Mouse (Mus musculus) gastrocnemius, postnatal 25 days (tissue): ENCODE measurements around the gene Gabrr2. TPM values are rescaled to one million over a fixed set of nuclear protein-coding genes. Genes with fewer than 3 reads are reported as not detected.

ENCODE experiments used
- DNase-seq: peaks from one replicate; pipeline ENCODE4 v3.0.0; 2022
- long read RNA-seq, 2 experiments: library from polyadenylated mRNA; stranded (forward); transcript quantifications; one replicate each; pipeline ENCODE4 v2.0.0; 2021
- total RNA-seq, 2 experiments: library from RNA; stranded (reverse); gene quantifications; 1 replicate in 1 of 2; 2 replicates in 1 of 2; pipeline ENCODE4 v1.2.3; 2021

Gabrr2 gene
- total RNA-seq: 1 to 10 TPM; 6.2 to 9.6 TPM
- long read RNA-seq, experiment 1, transcript Gabrr2-202 (9 exons, 1,933 nt): major isoform, 12 of 17 reads
- long read RNA-seq, experiment 1, partial matches to known transcripts: 1 of 17 reads
- long read RNA-seq, experiment 1, other reads (novel, unspliced or antisense): 4 of 17 reads
- long read RNA-seq, experiment 2, transcript Gabrr2-202 (9 exons, 1,933 nt): major isoform, 19 of 25 reads
- long read RNA-seq, experiment 2, partial matches to known transcripts: 0 of 25 reads
- long read RNA-seq, experiment 2, other reads (novel, unspliced or antisense): 6 of 25 reads

DNA sequence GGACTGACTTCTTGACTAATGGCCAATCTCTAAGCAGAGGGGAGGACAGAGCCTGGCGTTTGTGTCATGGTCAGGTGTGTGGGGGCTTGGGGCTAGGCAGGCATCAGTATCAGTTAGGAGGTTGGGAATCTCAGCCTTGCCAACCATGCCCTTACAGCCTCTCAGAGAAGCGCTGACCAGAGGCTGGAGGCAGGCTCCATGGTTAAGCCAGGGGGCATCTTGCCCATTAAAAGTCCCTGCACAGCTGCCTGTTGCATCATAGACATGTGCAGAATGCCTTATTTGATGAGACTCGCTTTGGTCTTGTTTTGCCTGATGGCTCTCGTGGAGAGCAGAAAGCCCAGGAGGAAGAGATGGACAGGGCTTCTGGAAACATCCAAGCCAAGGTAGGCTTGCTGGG is at the start of gene Gabrr2:
Gene Gabrr2, plus strand, starts transcription at position 19 of the 400 bp plus-strand sequence.
- DNase-seq: peak; percentile 74

DNA sequence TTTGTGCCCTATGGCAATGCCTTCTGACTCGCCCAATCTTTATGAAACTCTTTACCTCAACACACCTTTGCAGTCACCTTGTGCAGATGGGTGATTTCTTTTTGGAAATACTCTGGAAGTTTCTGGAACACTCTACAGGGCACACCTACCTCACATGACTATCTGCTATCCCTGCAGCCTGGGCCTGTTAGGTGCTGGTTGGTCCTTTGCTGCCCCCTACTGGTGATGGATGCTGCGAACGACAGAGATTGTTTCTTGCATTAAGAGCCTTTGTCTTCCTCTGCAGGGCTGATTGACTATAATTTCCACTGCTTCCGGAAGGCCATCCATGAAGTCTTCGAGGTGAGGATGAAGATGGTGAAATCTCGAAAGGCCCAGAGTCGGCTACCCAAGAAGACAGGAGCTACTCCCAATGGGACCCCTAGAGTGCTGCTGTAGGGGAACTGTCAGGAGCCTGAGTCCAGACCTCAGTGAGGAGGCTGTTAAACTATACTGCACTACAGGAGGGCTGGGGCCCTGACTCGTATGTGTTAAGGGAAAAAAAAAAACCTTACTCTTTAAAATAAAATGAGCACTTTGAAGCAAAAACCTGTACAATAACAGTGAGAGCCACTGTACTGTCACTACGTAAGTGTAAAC is 44.3 kb upstream of the Gabrr2 start:
- peak; percentile 62 for DNase-seq

GRCm38 (mm10) chr4:33024420-33024819 is 38.4 kb upstream of the Gabrr2 start:
- DNase-seq: no peak

- no peak for DNase-seq
These were observed 33.7 kb upstream of the Gabrr2 start for GRCm38 (mm10) chr4:33029104-33029503.

DNA sequence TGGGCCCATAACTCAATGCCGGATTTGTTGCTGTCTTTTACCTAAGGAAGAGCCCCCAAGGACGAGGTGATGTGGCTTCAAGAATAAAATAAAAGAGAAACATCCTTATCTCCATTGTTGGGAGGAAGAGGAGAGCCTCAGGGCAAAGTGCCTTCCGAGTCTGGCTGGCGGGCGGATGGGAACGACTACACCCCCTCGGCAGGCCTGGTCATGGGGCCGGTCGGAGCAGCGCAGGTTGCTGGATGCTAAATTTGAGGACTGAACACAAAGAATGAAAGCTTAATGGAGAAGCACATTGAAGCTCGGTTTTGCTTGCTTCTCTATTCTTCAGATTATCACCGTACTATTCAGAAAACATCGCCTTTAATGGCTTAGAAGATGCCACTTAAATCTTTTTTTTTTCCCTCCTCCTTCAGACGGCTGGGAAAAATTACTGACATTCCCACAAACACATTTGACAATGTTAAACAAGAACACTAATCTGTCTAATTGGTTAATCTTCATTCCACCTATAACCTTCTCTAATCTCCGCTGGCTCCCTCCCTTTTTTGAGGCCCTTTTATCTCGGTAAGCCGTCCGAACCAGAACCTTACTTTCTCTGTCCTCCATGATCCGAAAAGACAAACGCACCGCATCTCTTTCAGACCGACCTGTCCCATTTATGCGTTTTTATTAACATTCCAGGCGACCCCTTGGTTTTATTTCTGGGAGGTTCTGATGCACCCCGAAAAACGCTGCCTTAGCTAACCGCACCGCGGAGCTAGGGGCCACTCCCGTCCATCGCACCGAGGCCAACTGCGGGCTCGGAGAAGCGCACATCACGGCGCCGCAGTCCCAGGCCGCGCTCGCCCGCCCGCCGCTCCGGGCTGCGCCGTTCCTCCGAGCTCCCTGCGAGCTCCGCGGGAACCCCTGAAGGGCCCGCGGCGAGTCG is 32.3 kb upstream of the Gabrr2 start:
- no peak for DNase-seq

- DNase-seq: peak; percentile 95
These were observed 31.4 kb upstream of the Gabrr2 start, which contains the start of gene Ube2j1 for GRCm38 (mm10) chr4:33031195-33031960. Ube2j1 (plus strand) TSS chr4:33031416.

- DNase-seq: no peak
These were observed 30.8 kb upstream of the Gabrr2 start for GRCm38 (mm10) chr4:33032045-33032444.

GRCm38 (mm10) chr4:33033515-33033914 is 29.3 kb upstream of the Gabrr2 start:
- no peak for DNase-seq

DNA sequence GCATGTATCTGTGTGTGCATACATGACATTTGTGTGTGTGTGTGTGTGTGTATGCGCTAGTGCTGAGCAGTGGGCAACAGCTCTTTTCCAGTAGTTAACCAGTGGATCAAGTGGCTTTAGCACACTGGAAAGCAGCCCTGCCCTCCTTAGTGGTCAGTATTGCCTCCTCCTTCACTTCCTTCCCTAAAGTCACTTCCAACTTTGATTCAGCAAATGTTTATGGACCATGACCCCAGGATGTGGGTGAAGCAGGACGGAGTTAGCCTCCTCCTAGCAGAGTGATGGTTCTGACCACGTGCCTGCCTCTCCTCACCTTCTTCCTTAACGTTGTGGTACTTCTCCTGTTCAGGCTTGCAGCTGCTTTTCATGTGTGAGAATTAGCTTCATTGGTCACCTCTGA is 23.0 kb upstream of the Gabrr2 start:
- DNase-seq: no peak

DNA sequence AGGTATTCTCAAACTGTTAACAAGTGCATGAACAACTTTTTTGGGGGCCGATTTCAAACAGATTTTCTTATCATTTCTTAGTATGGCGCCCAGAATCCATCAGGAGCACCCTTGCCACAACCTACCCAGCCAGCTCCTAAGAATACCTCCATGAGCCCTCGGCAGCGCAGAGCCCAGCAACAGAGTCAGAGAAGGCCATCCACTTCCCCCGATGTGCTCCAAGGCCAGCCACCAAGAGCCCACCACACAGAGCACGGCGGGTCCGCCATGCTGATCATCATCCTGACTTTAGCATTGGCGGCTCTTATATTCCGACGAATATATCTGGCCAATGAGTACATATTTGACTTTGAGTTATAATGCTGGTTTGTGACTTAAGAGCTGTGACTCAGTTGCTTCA is 13.2 kb upstream of the Gabrr2 start:
- no peak for DNase-seq

DNA sequence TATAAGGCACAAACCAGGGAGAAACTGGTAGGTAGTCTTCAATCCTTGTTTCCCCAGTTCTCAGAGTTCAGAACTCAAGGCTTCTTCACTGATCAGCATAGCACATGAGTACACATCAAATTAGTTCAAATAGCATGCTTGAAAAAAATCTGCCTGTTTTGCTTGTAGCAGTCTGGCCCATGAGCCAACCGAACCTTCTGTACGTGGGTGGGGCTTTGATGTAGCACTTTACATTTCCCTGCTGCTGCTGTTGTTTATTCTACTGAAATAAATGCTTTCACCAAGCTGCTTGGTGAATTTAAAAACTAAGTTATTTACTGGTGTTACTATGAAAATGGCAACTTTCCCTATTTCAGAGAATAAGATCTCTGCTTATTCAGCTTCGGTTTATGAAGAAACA is 10.7 kb upstream of the Gabrr2 start:
- no peak for DNase-seq

- DNase-seq: no peak
These were observed 10.1 kb upstream of the Gabrr2 start for GRCm38 (mm10) chr4:33052650-33053049.

DNA sequence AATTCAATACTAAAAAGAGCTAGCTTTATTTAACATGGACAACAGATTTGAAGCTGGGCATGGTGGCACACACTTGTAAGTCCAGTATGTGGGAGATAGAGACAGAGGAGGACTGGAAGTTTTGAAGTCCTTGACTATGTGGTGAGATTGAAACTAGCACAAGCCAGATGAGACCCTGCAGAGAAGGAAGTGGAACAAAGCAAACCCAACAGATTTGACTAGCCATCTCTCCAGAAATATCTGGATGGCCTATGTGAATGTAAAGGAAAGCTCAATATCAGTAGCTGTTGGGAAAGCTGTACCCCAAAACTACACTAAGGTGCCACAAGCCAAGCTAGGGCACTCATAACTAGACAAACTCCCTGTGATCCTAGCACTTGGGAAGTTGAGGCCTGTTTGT is 8.4 kb upstream of the Gabrr2 start:
- DNase-seq: no peak

- peak; percentile 49 for DNase-seq
These were observed 6.5 kb upstream of the Gabrr2 start for GRCm38 (mm10) chr4:33056317-33056716.

DNA sequence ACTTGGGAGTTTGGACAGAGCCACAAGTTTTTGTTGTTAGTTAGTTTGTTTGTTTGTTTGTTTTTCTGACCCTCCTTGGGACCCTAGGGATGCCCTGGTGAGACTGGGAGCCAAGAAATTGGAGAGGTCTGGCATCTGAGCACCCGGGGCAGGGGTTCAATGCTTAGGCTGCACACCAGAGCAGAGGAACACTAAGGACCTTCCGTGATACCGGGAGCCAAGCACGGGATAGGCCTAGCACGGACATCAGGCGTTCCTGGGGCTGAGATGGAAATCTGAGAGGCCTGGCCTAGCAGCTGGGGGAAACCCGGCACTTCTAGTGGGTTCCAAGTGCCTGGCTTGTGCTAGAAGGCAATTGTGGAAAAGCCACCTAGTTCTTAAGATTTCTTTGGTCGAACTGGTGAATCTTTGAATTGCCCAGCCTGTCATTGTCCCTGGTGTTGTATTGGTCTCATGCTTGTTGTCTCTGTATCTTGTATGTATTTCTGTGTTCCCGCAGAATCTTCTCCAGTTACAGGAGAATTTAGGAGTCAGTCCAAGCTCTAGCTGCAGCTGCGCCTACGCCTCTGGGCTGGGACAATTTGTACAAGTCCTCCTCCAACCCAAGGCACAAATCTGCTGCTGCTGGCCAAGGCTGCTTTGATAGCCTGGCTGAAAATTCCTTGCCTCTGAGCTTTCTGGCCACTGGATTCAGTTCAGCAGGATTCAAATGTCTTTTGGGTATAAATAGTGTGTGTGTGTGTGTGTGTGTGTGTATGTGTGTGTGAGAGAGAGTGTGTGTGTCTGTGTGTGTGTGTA is 4.7 kb upstream of the Gabrr2 start:
- DNase-seq: peak; percentile 91

- no peak for DNase-seq
These were observed 1.6 kb upstream of the Gabrr2 start for GRCm38 (mm10) chr4:33061158-33061557.

DNA sequence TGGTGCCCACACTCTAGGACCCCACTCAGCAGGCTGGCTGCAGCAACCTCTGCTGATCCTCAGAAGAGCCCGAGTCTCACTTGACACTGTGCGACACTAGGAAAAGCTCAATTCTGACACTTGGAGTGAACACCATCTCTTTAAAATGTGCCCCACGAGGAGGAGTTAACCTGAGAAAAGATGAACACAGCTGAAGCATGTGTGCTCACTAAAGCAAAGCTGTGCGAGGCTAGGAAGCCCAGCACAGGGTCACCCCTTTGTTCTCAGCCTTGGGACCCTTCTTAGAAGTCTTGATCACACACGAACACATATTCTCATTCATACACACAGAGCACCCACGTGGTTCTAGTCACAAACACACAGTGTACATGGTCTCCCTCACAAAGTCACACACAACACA is 2.2 kb downstream of the Gabrr2 start:
- DNase-seq: no peak

- DNase-seq: no peak
These were observed 3.6 kb downstream of the Gabrr2 start for GRCm38 (mm10) chr4:33066223-33066960.

- DNase-seq: no peak
These were observed 4.5 kb downstream of the Gabrr2 start for GRCm38 (mm10) chr4:33067331-33067730.

DNA sequence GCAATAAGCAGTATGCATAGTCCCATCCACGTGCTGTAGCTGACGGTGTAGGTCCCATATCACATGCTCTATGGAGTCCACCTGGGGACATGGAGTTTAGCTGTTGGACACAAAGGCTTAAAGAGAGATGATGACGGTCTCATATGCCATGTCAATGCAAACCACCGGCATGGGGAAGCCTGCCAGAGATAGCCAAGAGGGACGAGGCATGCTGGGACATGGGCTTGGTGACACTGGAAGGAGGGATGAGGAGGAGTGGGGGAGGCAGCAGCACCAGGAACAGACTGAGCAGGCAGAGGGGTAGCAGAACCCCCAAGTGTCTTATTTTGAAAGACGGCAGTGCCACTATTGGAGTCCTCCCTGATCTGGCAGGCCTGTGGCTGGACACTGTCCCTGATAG is 5.0 kb downstream of the Gabrr2 start:
- DNase-seq: no peak
